Mouse (Mus musculus) liver, postnatal 0 days (tissue): ENCODE measurements at regions not wholly inside any gene's neighbourhood (a gene's known extent, or its start where the extent isn't known, plus 50 kb on each side); places are given as distances from the start of the nearest gene placed in this dataset.

Source experiments
- ATAC-seq: fragments of 200-750 bp; cut with Nextera tagmentation; 2 replicates; pipeline ENCODE4 v1.8.0; 2017; ENCODE audit warnings: mild to moderate bottlenecking, moderate library complexity
- DNase-seq: peaks from one replicate; pipeline ENCODE4 v3.0.0-alpha.2; 2016
- H3K27ac ChIP-seq: fragments of 300-500 bp; sonication (generic); 2 replicates; pipeline ENCODE4 v1.5.1; 2014; ENCODE audit warnings: antibody characterized with exemption, moderate library complexity, mild to moderate bottlenecking, low read depth
- H3K27me3 ChIP-seq: fragments of 300-500 bp; sonication (generic); 2 replicates; pipeline ENCODE4 v1.6.1; 2014; ENCODE audit warnings: low read length, control low read depth, mixed read lengths; ENCODE audit not compliant: insufficient read depth
- H3K36me3 ChIP-seq: fragments of 300-500 bp; sonication (generic); replicated peaks from 2 replicates; pipeline ENCODE4 v1.6.1; 2014; ENCODE audit warnings: mild to moderate bottlenecking, control low read depth, low read length, moderate library complexity, mixed read lengths; ENCODE audit not compliant: insufficient read depth
- H3K4me1 ChIP-seq: fragments of 300-500 bp; sonication (generic); 2 replicates; pipeline ENCODE4 v1.6.1; 2014; ENCODE audit warnings: antibody characterized with exemption, mild to moderate bottlenecking, control low read depth; ENCODE audit not compliant: insufficient read depth
- H3K4me2 ChIP-seq: fragments of 300-500 bp; sonication (generic); 2 replicates; pipeline ENCODE4 v1.6.1; 2014; ENCODE audit warnings: low read depth, mild to moderate bottlenecking, low read length, moderate library complexity, mixed read lengths
- H3K4me3 ChIP-seq: fragments of 300-500 bp; sonication (generic); 2 replicates; pipeline ENCODE4 v1.5.1; 2014; ENCODE audit warnings: low read depth, low read length
- H3K9ac ChIP-seq: fragments of 300-500 bp; sonication (generic); replicated peaks from 2 replicates; pipeline ENCODE4 v1.6.1; 2014; ENCODE audit warnings: mild to moderate bottlenecking, moderate library complexity
- H3K9me3 ChIP-seq: fragments of 300-500 bp; sonication (generic); 2 replicates; pipeline ENCODE4 v1.6.1; 2016; ENCODE audit warnings: mild to moderate bottlenecking, control low read depth, low read length, mixed read lengths
- CTCF ChIP-seq: sonication (generic); IDR thresholded peaks from 2 replicates; pipeline ENCODE4 v1.5.1; 2016; ENCODE audit warnings: antibody characterized with exemption, low read depth
- EP300 ChIP-seq: IDR thresholded peaks from 2 replicates; pipeline ENCODE4 v1.6.1; 2016; ENCODE audit warnings: antibody characterized with exemption, low read depth, mild to moderate bottlenecking
- WGBS: fragments of 180-500 bp; shearing (Covaris S2); extraction: QIAGEN DNeasy Blood & Tissue Kit; methylation state at CpG from one replicate; pipeline ENCODE4 v1.1.7; 2014; ENCODE audit not compliant: insufficient replicate concordance; 5-methylcytosine and 5-hydroxymethylcytosine counted together

DNA sequence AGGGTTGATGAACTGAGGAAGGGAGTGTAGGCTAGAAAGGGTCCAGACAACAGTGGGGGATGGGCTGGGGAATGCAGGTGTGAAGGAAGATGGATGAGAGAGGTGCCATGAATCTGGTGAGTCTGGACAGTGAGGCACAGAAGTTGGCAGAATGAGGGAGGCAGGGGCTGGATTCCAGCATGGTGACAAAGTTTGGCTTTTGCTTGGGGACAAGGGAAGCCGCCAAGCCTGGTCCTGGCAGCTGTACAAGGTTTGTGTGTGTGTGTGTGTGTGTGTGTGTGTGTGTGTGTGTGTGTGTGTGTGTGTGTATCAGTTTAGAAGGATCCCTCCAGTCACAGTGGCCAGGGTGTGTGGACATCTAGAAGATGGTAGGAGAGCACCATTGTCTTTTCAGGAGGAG is 270.4 kb downstream of the Rps24 start:
- no peak overlapping the region for H3K9ac ChIP-seq
- no peak overlapping the region for H3K27ac ChIP-seq
- 60% methylated on average over 1 of the region's 1 CpGs for WGBS
- H3K4me3 ChIP-seq, result no peak overlapping the region
- H3K4me2 ChIP-seq, result no peak overlapping the region
- H3K4me1 ChIP-seq, result no peaks in the 10 kb centered on the region
- DNase-seq (no peak), ATAC-seq (no peak)
- no peaks in the 10 kb centered on the region for H3K36me3 ChIP-seq
- H3K27me3 ChIP-seq, result no peaks in the 10 kb centered on the region
- TF ChIP-seq EP300 (no peak), CTCF (no peak)
- no peaks in the 10 kb centered on the region for H3K9me3 ChIP-seq

- Histone ChIP-seq H3K4me1 (no peaks in the 10 kb centered on the region), H3K36me3 (no peaks in the 10 kb centered on the region), H3K4me3 (no peak overlapping the region), H3K9me3 (no peaks in the 10 kb centered on the region), H3K9ac (no peak overlapping the region), H3K27ac (no peak overlapping the region), H3K27me3 (no peaks in the 10 kb centered on the region), H3K4me2 (no peak overlapping the region)
- DNase-seq (no peak), ATAC-seq (no peak)
- no peak for TF ChIP-seq EP300
- TF ChIP-seq CTCF, result no peak
- WGBS, result 48% methylated on average over 1 of the region's 1 CpGs
Observed at GRCm38 (mm10) chr14:24757843-24758242, 270.9 kb downstream of the Rps24 start.

DNA sequence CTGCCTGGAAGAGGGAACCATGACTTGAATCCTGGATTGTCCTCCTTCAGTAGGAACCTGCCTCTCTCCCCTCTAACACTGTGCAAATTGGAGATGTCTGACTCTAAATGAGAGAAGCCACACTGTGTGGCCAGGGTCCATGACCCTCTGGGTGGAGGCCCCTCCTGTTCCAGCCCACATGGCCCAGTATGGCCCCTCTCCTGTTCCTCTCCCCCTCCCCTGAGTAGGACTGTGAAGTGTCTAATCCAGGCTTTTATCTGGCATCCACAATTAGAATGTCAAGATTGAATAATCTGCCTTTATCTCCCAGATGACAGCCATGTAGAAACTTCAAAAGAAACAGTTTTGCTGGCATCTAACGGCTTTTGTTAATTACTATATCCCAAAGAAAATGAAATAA is 274.0 kb downstream of the Rps24 start:
- no peak for DNase-seq
- TF ChIP-seq CTCF, result no peak
- TF ChIP-seq EP300, result no peak

DNA sequence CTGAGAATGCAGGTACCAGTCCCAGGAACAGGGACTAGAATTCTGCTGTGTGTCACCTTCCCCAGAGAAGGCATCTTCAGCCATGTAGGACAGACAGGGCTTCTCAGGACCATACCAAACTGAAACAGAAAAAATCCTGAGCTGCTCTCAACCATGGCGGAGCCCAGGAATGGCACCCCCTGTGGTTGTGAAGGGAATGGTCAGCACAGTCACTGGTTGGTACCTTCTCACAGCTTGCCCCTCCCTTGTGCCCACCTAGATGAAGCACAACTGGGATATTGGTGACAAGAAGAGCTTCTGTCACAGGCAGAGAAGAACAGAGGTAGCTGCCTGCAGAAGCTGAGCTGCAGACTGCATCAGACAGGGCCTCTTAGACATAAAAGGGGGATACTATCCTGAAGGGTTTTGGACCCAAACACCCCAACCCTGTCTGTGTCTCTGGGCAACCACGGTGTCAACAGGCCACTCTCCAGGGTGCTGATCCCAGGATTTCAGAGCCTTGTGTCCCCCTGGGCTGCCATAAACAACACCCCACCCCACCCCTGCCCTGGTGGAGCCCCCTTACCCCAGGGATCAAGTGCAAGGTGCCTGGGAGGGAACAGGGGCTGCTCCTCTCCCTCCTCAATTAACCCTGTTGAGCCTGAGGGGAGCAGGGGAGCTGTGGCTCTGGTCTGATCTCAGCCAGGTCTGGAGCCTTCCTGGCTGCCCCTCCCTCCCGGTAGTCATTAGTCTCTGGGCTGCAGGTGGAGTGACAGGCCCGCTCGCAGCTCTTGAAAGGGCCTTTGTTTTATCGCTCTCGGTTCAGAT is 275.7 kb downstream of the Rps24 start:
- DNase-seq, result no peak
- Histone ChIP-seq H3K27me3 (no peaks in the 10 kb centered on the region), H3K4me3 (no peak overlapping the region), H3K27ac (no peak overlapping the region), H3K9ac (no peak overlapping the region), H3K4me2 (no peak overlapping the region), H3K36me3 (no peaks in the 10 kb centered on the region), H3K4me1 (no peaks in the 10 kb centered on the region), H3K9me3 (no peaks in the 10 kb centered on the region)
- no peak for TF ChIP-seq CTCF
- TF ChIP-seq EP300, result no peak
- 19% methylated on average over 7 of the region's 7 CpGs for WGBS
- no peak for ATAC-seq

More for the DNA sequence above, 274.0 kb downstream of the Rps24 start:
- Histone ChIP-seq H3K4me2 (no peak overlapping the region), H3K9ac (no peak overlapping the region), H3K27ac (no peak overlapping the region), H3K4me1 (no peaks in the 10 kb centered on the region), H3K9me3 (no peaks in the 10 kb centered on the region), H3K4me3 (no peak overlapping the region), H3K36me3 (no peaks in the 10 kb centered on the region), H3K27me3 (no peaks in the 10 kb centered on the region)
- 62% methylated on average over 1 of the region's 1 CpGs for WGBS
- no peak for ATAC-seq

GRCm38 (mm10) chr14:24763275-24763812 is 276.4 kb downstream of the Rps24 start:
- no peak for DNase-seq
- Histone ChIP-seq H3K36me3 (no peaks in the 10 kb centered on the region), H3K9me3 (no peaks in the 10 kb centered on the region), H3K4me2 (no peak overlapping the region), H3K9ac (no peak overlapping the region), H3K4me1 (no peaks in the 10 kb centered on the region), H3K27me3 (no peaks in the 10 kb centered on the region), H3K27ac (no peak overlapping the region), H3K4me3 (no peak overlapping the region)
- WGBS, result 62% methylated on average over 9 of the region's 9 CpGs
- no peak for ATAC-seq
- TF ChIP-seq EP300 (no peak), CTCF (no peak)

DNA sequence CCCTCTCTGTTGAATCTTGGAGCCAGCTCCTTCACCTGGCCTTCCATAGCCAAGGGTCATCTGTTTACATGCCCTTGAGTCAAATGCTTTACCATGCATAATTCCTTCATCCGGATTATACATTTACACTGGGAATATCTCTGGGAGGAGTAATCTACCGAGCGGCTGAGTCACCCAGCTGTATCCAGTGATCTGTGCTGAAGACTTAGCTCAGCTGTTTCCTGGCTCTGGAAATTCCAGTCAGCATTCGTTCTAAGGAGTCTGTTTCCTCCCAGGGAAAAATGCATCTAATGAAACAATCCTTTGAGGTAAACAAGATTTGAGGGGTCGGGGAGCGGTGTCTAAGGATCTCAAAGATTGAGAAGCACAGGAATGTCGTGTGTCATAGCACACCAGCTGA is 276.9 kb downstream of the Rps24 start:
- Histone ChIP-seq H3K9me3 (no peaks in the 10 kb centered on the region), H3K4me1 (no peaks in the 10 kb centered on the region), H3K36me3 (no peaks in the 10 kb centered on the region), H3K9ac (no peak overlapping the region), H3K4me3 (no peak overlapping the region), H3K4me2 (no peak overlapping the region), H3K27me3 (no peaks in the 10 kb centered on the region), H3K27ac (no peak overlapping the region)
- no peak for ATAC-seq
- no peak for TF ChIP-seq CTCF
- TF ChIP-seq EP300, result no peak
- DNase-seq, result no peak
- 58% methylated on average over 7 of the region's 7 CpGs for WGBS
